Mouse (Mus musculus) stomach, embryonic 16.5 days (tissue): ENCODE measurements around the gene Rbm45. TPM values are rescaled to one million over a fixed set of nuclear protein-coding genes. Genes with fewer than 3 reads are reported as not detected.

Source experiments
- ATAC-seq: fragments of 200-750 bp; cut with Nextera tagmentation; 2 replicates; pipeline ENCODE4 v1.8.0; 2017; ENCODE audit warnings: moderate number of reproducible peaks, moderate TSS enrichment; ENCODE audit not compliant: insufficient read depth, low FRiP score
- H3K27ac ChIP-seq: fragments of 300-500 bp; sonication (generic); 2 replicates; pipeline ENCODE4 v1.5.1; 2014; ENCODE audit warnings: low read length
- H3K27me3 ChIP-seq: fragments of 300-500 bp; sonication (generic); 2 replicates; pipeline ENCODE4 v1.6.1; 2014; ENCODE audit warnings: low read length, control low read depth, mixed read lengths; ENCODE audit not compliant: control insufficient read depth, insufficient read depth
- H3K36me3 ChIP-seq: fragments of 300-500 bp; sonication (generic); 2 replicates; pipeline ENCODE4 v1.6.1; 2014; ENCODE audit warnings: low read length; ENCODE audit not compliant: control insufficient read depth, insufficient read depth
- H3K4me1 ChIP-seq: fragments of 300-500 bp; sonication (generic); 2 replicates; pipeline ENCODE4 v1.6.1; 2014; ENCODE audit warnings: low read length, control low read depth, mixed read lengths; ENCODE audit not compliant: control insufficient read depth, insufficient read depth
- H3K4me2 ChIP-seq: fragments of 300-500 bp; sonication (generic); 2 replicates; pipeline ENCODE4 v1.6.1; 2014; ENCODE audit warnings: low read depth, low read length, mixed read lengths
- H3K4me3 ChIP-seq: fragments of 300-500 bp; sonication (generic); replicated peaks from 2 replicates; pipeline ENCODE4 v1.5.1; 2014; ENCODE audit warnings: mild to moderate bottlenecking, low read length
- H3K9ac ChIP-seq: fragments of 300-500 bp; sonication (generic); 2 replicates; pipeline ENCODE4 v1.6.1; 2014; ENCODE audit warnings: low read length
- H3K9me3 ChIP-seq: fragments of 300-500 bp; sonication (generic); replicated peaks from 2 replicates; pipeline ENCODE4 v1.6.1; 2016; ENCODE audit warnings: low read length, control low read depth; ENCODE audit not compliant: control insufficient read depth
- WGBS: fragments of 180-500 bp; shearing (Covaris S2); extraction: QIAGEN DNeasy Blood & Tissue Kit; methylation state at CpG from one replicate; pipeline ENCODE4 v1.1.7; 2014; 5-methylcytosine and 5-hydroxymethylcytosine counted together
- polyA plus RNA-seq: library from polyadenylated mRNA; unstranded; fragments of >200 nt; fragmentation: Nextera tagmentation; extraction: Ambion mirVana; gene quantifications from 2 replicates; pipeline ENCODE4 v1.2.1, GENCODE M21; 2015

Rbm45 gene
- polyA plus RNA-seq, 1 experiment from 2014 or later = 11.6 TPM

GRCm38 (mm10) chr2:76338215-76339156 lies 31.3 kb upstream of the Rbm45 start, which contains the start of gene Pde11a:
Pde11a (minus strand) TSS chr2:76338774.
- Histone ChIP-seq H3K9ac (peak within 1 kb of the TSS; percentile 60), H3K36me3 (no peaks in the 10 kb centered on the region), H3K4me2 (peak within 1 kb of the TSS; percentile 97), H3K4me3 (peak within 1 kb of the TSS; percentile 52), H3K9me3 (no peaks in the 10 kb centered on the region), H3K27me3 (peaks cover 6% of the 10 kb centered on the region; the same call in 1 of the 2 replicates), H3K4me1 (peaks cover 8% of the 10 kb centered on the region; the same call in 1 of the 2 replicates), H3K27ac (no peak within 1 kb of the TSS)
- 16% methylated on average over 41 of the region's 41 CpGs for WGBS
- peak; percentile 92 for ATAC-seq

GRCm38 (mm10) chr2:76342146-76342545 lies 27.6 kb upstream of the Rbm45 start:
- Histone ChIP-seq H3K9ac (no peak overlapping the region), H3K27me3 (peaks cover 6% of the 10 kb centered on the region; the same call in 1 of the 2 replicates), H3K9me3 (no peaks in the 10 kb centered on the region), H3K36me3 (no peaks in the 10 kb centered on the region), H3K4me3 (no peak overlapping the region), H3K4me1 (peaks cover 8% of the 10 kb centered on the region; the same call in 1 of the 2 replicates), H3K27ac (no peak overlapping the region), H3K4me2 (no peak overlapping the region)
- 88% methylated on average over 9 of the region's 9 CpGs for WGBS
- no peak for ATAC-seq

- H3K4me1 ChIP-seq = no peaks in the 10 kb centered on the region
- 77% methylated on average over 6 of the region's 6 CpGs for WGBS
- H3K36me3 ChIP-seq = no peaks in the 10 kb centered on the region
- no peak for ATAC-seq
- H3K27ac ChIP-seq = no peak overlapping the region
- H3K4me3 ChIP-seq = no peak overlapping the region
- no peaks in the 10 kb centered on the region for H3K27me3 ChIP-seq
- no peak overlapping the region for H3K9ac ChIP-seq
- no peaks in the 10 kb centered on the region for H3K9me3 ChIP-seq
- no peak overlapping the region for H3K4me2 ChIP-seq
Observed at GRCm38 (mm10) chr2:76347839-76348238, 21.9 kb upstream of the Rbm45 start.

- H3K9ac ChIP-seq = no peak within 1 kb of the TSS
- no peaks in the 10 kb centered on the region for H3K27me3 ChIP-seq
- no peak within 1 kb of the TSS for H3K4me3 ChIP-seq
- no peak within 1 kb of the TSS for H3K4me2 ChIP-seq
- no peak for ATAC-seq
- no peaks in the 10 kb centered on the region for H3K4me1 ChIP-seq
- no peak within 1 kb of the TSS for H3K27ac ChIP-seq
- 83% methylated on average over 11 of the region's 11 CpGs for WGBS
- no peaks in the 10 kb centered on the region for H3K36me3 ChIP-seq
- no peaks in the 10 kb centered on the region for H3K9me3 ChIP-seq
Observed at GRCm38 (mm10) chr2:76360226-76360625, 9.6 kb upstream of the Rbm45 start, which contains the start of gene Cyct. Cyct (minus strand) TSS chr2:76360450.

GRCm38 (mm10) chr2:76362111-76362510 lies 7.7 kb upstream of the Rbm45 start:
- Histone ChIP-seq H3K27me3 (no peaks in the 10 kb centered on the region), H3K4me2 (no peak overlapping the region), H3K36me3 (no peaks in the 10 kb centered on the region), H3K9ac (no peak overlapping the region), H3K4me1 (no peaks in the 10 kb centered on the region), H3K27ac (no peak overlapping the region), H3K4me3 (no peak overlapping the region), H3K9me3 (no peaks in the 10 kb centered on the region)
- WGBS = 50% methylated on average over 2 of the region's 2 CpGs
- ATAC-seq = no peak

- 76% methylated on average over 4 of the region's 4 CpGs for WGBS
- ATAC-seq = no peak
- H3K9ac ChIP-seq = no peak overlapping the region
- H3K36me3 ChIP-seq = no peaks in the 10 kb centered on the region
- no peak overlapping the region for H3K4me3 ChIP-seq
- no peak overlapping the region for H3K27ac ChIP-seq
- H3K4me1 ChIP-seq = peaks cover under 1% of the 10 kb centered on the region; the same call in 1 of the 2 replicates
- no peaks in the 10 kb centered on the region for H3K9me3 ChIP-seq
- H3K4me2 ChIP-seq = no peak overlapping the region
- H3K27me3 ChIP-seq = no peaks in the 10 kb centered on the region
Observed at GRCm38 (mm10) chr2:76365811-76366210, 4.0 kb upstream of the Rbm45 start.

GRCm38 (mm10) chr2:76367188-76367922 lies 2.4 kb upstream of the Rbm45 start:
- Histone ChIP-seq H3K4me3 (no peak overlapping the region), H3K36me3 (no peaks in the 10 kb centered on the region), H3K9me3 (no peaks in the 10 kb centered on the region), H3K4me2 (no peak overlapping the region), H3K4me1 (peaks cover 5% of the 10 kb centered on the region; the same call in 1 of the 2 replicates), H3K27me3 (no peaks in the 10 kb centered on the region), H3K9ac (no peak overlapping the region), H3K27ac (no peak overlapping the region)
- ATAC-seq = no peak
- WGBS = 13% methylated on average over 9 of the region's 9 CpGs

- WGBS = 67% methylated on average over 12 of the region's 13 CpGs
- no peak for ATAC-seq
- Histone ChIP-seq H3K9ac (no peak overlapping the region), H3K4me1 (peaks cover 5% of the 10 kb centered on the region; the same call in 1 of the 2 replicates), H3K27me3 (no peaks in the 10 kb centered on the region), H3K4me3 (no peak overlapping the region), H3K36me3 (0 out of 2 replicates have a peak, but pooled peaks cover 4% of the 10 kb centered on the region), H3K9me3 (no peaks in the 10 kb centered on the region), H3K27ac (no peak overlapping the region), H3K4me2 (no peak overlapping the region)
Observed at GRCm38 (mm10) chr2:76368861-76369660, 723 bp upstream of the Rbm45 start.
